ENCODE assay signal across 12 mouse cellular contexts in genomic region chr7:63905190-63905589, GRCm38 (mm10). TPM values are rescaled to one million over a fixed set of nuclear protein-coding genes. Genes with fewer than 3 reads are reported as not detected.
A peak's percentile ranks its signal among the peaks of the same experiment; 100 is the strongest.
DNase-seq lines count a peak whose midpoint lies in the region; ATAC-seq lines count a peak whose summit lies in the region.
"Had no signal": no experiment of that assay in that cellular context is flagged by ENCODE, and none has a peak within 500 bp of the region (broad histone marks: within the 10 kb centered on the region; RNA-seq: fewer than 3 reads in every experiment).

No protein-coding gene starts in this region.

- peak; percentile 87 to 92 for DNase-seq in heart, adult 18-20 months
- peak; percentile 52 for DNase-seq in adipocyte (ENCODE audit: low spot score)
- DNase-seq in heart, postnatal 4 days: peak; percentile 31
- no peak for DNase-seq in right cerebral cortex, postnatal 10 days (ENCODE audit: low spot score in 2 of 2)
- no peak for DNase-seq in cerebellum, postnatal 36 days
- DNase-seq: cerebellum, adult 11-12 months had no signal

- H3K9ac ChIP-seq in heart, embryonic 12.5 days: no peak overlapping the region
- H3K9ac ChIP-seq in liver, embryonic 16.5 days (ENCODE audit: low read depth, low read length): no peak overlapping the region
- no peak overlapping the region for H3K9ac ChIP-seq in forebrain, embryonic 12.5 days
- H3K9ac ChIP-seq: hindbrain, embryonic 12.5 days; limb, embryonic 12.5 days had no signal

- H3K4me2 ChIP-seq in heart, embryonic 12.5 days: no peak overlapping the region
- H3K4me2 ChIP-seq in liver, embryonic 16.5 days (ENCODE audit: low read depth, low read length): no peak overlapping the region
- no peak overlapping the region for H3K4me2 ChIP-seq in forebrain, embryonic 12.5 days
- H3K4me2 ChIP-seq: hindbrain, embryonic 12.5 days; limb, embryonic 12.5 days had no signal

- H3K9me3 ChIP-seq in heart, embryonic 12.5 days (replicated peaks): no peaks in the 10 kb centered on the region
- no peaks in the 10 kb centered on the region for H3K9me3 ChIP-seq in liver, embryonic 16.5 days (replicated peaks; ENCODE audit: control insufficient read depth, low read length)
- H3K9me3 ChIP-seq in forebrain, embryonic 12.5 days: no peaks in the 10 kb centered on the region
- H3K9me3 ChIP-seq: hindbrain, embryonic 12.5 days; limb, embryonic 12.5 days had no signal

- 72% methylated on average over 2 of the region's 2 CpGs for WGBS in heart, embryonic 12.5 days
- 58% methylated on average over 2 of the region's 2 CpGs for WGBS in liver, embryonic 16.5 days (ENCODE audit: insufficient replicate concordance)
- 95% methylated on average over 2 of the region's 2 CpGs for WGBS in forebrain, embryonic 12.5 days

- H3K4me3 ChIP-seq in heart, embryonic 12.5 days: no peak overlapping the region
- no peak overlapping the region for H3K4me3 ChIP-seq in liver, embryonic 16.5 days (ENCODE audit: low read depth, low read length)
- H3K4me3 ChIP-seq in forebrain, embryonic 12.5 days (replicated peaks): no peak overlapping the region
- H3K4me3 ChIP-seq: hindbrain, embryonic 12.5 days; limb, embryonic 12.5 days had no signal

- no peak overlapping the region for H3K27ac ChIP-seq in heart, embryonic 12.5 days (ENCODE audit: poor library complexity, severe bottlenecking)
- H3K27ac ChIP-seq in liver, embryonic 16.5 days (ENCODE audit: low read length): peak overlapping the region; percentile 40; the same call in 1 of the 2 replicates
- H3K27ac ChIP-seq in forebrain, embryonic 12.5 days: no peak overlapping the region
- H3K27ac ChIP-seq: hindbrain, embryonic 12.5 days; limb, embryonic 12.5 days had no signal

- H3K4me1 ChIP-seq in heart, embryonic 12.5 days (replicated peaks): peaks cover 62% of the 10 kb centered on the region
- H3K4me1 ChIP-seq in liver, embryonic 16.5 days (ENCODE audit: control insufficient read depth, low read depth, low read length): peaks cover 60% of the 10 kb centered on the region
- peaks cover 41% of the 10 kb centered on the region for H3K4me1 ChIP-seq in forebrain, embryonic 12.5 days

- no peaks in the 10 kb centered on the region for H3K36me3 ChIP-seq in heart, embryonic 12.5 days
- H3K36me3 ChIP-seq in liver, embryonic 16.5 days (ENCODE audit: control insufficient read depth, insufficient read depth): no peaks in the 10 kb centered on the region
- H3K36me3 ChIP-seq in forebrain, embryonic 12.5 days (replicated peaks): no peaks in the 10 kb centered on the region
- H3K36me3 ChIP-seq: hindbrain, embryonic 12.5 days; limb, embryonic 12.5 days had no signal

- no peak for ATAC-seq in heart, embryonic 12.5 days (ENCODE audit: insufficient number of reproducible peaks, low FRiP score)
- peak; percentile 35 for ATAC-seq in liver, embryonic 16.5 days (ENCODE audit: low read depth)
- ATAC-seq in forebrain, embryonic 12.5 days (ENCODE audit: low FRiP score): no peak

- no peaks in the 10 kb centered on the region for H3K27me3 ChIP-seq in heart, embryonic 12.5 days (replicated peaks)
- no peaks in the 10 kb centered on the region for H3K27me3 ChIP-seq in liver, embryonic 16.5 days (ENCODE audit: control insufficient read depth, insufficient read depth, low read depth, low read length)
- H3K27me3 ChIP-seq in forebrain, embryonic 12.5 days: no peaks in the 10 kb centered on the region
- H3K27me3 ChIP-seq: hindbrain, embryonic 12.5 days; limb, embryonic 12.5 days had no signal

RNA-seq across cellular contexts. Expression of gene E030018B13Rik, which starts 11.5 kb away (rescaled TPM):
- not detected for total RNA-seq in heart, adult 18-20 months (2021)
- polyA plus RNA-seq in heart, embryonic 12.5 days (2016; fragmentation: Nextera tagmentation; extraction: Ambion mirVana): not detected in 2 replicates
- total RNA-seq in heart, postnatal 4 days (2021): not detected
- not detected in 2 replicates for polyA plus RNA-seq in liver, embryonic 16.5 days (2015; fragmentation: Nextera tagmentation; extraction: Ambion mirVana)
- not detected in 2 replicates for polyA plus RNA-seq in forebrain, embryonic 12.5 days (2016; fragmentation: Nextera tagmentation; extraction: Ambion mirVana)
- polyA plus RNA-seq: forebrain, embryonic 11.5 days; limb, embryonic 12.5 days had no signal

RNA-seq across cellular contexts. Expression of gene Klf13, which starts 33.5 kb away (rescaled TPM):
- 10 to 100 TPM; 42.9 to 59.3 TPM for total RNA-seq in heart, adult 18-20 months (2021)
- 16.7 and 17.4 TPM in 2 replicates for polyA plus RNA-seq in heart, embryonic 12.5 days (2016; fragmentation: Nextera tagmentation; extraction: Ambion mirVana)
- 10 to 100 TPM; 52.1 to 53.2 TPM for total RNA-seq in heart, postnatal 4 days (2021)
- 15.6 and 16.6 TPM in 2 replicates for polyA plus RNA-seq in liver, embryonic 16.5 days (2015; fragmentation: Nextera tagmentation; extraction: Ambion mirVana)
- polyA plus RNA-seq in forebrain, embryonic 12.5 days (2016; fragmentation: Nextera tagmentation; extraction: Ambion mirVana): 21.9 and 26.1 TPM in 2 replicates

Comparison
In these comparisons a context has a peak if more than half of its experiments do, and no peak if none do; other contexts are left out.
1. DNase-seq: peak in heart, adult 18-20 months (2 of 2), adipocyte (single experiment) and heart, postnatal 4 days (single experiment); none in right cerebral cortex, postnatal 10 days (0 of 2) and cerebellum, postnatal 36 days (0 of 2).